Mouse (Mus musculus): ENCODE measurements around the gene Grpel1. TPM values are rescaled to one million over a fixed set of nuclear protein-coding genes. Genes with fewer than 3 reads are reported as not detected.

Grpel1 gene
- polyA plus RNA-seq, 1 experiment from 2014 or later, result 47.0 TPM

- H3K27me3 ChIP-seq, result no peaks in the 10 kb centered on the region
- no peak for TF ChIP-seq CTCF (IDR thresholded peaks at IDR 0.05)
- POLR2A ChIA-PET, result no interaction called here
- in situ Hi-C loops (cut with MboI; ENCODE audit: low pct_unique_long_range_greater_than_20kb), result no loop called here
- DNase-seq (ENCODE audit: low read depth, low spot score) (peak; percentile 72), ATAC-seq (peak; percentile 13)
- CTCF ChIA-PET, result interaction anchor here (1.0 to 7.3 kb wide), 5 partner anchors 14 to 278 kb away, joined by 3 to 114 read pairs (median 11); partner anchors contain the start of genes Ccdc96, Sorcs2 and Tada2b
Measured at GRCm38 (mm10) chr5:36461231-36461630, 3.6 kb upstream of the Grpel1 start.

DNA sequence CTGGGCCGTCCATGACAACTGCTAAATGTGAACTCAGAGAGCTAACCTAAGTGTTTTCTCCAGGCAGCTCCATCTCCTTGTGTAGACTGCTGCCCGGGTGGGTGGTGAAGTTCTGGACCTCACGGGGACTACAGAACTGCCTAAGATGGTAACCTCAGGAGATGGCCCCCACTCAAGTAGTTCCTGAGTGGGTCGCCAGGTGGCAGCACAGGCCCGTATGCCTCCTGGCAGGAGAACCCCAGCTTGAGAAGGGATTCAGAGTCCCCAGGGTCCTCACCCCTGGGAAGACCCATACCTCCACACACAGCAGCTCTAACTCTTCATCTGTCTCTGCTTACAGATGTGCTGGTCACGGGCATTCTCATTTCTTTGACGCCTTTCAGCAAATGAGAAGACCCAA, 2.0 kb upstream of the Grpel1 start:
- ChIA-PET CTCF (interaction anchor here (0.7 to 7.3 kb wide), 9 partner anchors 15 to 313 kb away, joined by 3 to 114 read pairs (median 4); partner anchors contain the start of genes Ccdc96 and Tada2b), POLR2A (interaction anchor here (0.6 kb wide), 1 partner anchor 1511 kb away, joined by 3 read pairs; no protein-coding TSS in a partner anchor)
- ATAC-seq, result no peak
- in situ Hi-C loops (cut with MboI; ENCODE audit: low pct_unique_long_range_greater_than_20kb), result no loop called here
- DNase-seq (ENCODE audit: low read depth, low spot score), result no peak
- H3K27me3 ChIP-seq, result no peaks in the 10 kb centered on the region
- TF ChIP-seq CTCF (IDR thresholded peaks at IDR 0.05), result peak; percentile 86

DNA sequence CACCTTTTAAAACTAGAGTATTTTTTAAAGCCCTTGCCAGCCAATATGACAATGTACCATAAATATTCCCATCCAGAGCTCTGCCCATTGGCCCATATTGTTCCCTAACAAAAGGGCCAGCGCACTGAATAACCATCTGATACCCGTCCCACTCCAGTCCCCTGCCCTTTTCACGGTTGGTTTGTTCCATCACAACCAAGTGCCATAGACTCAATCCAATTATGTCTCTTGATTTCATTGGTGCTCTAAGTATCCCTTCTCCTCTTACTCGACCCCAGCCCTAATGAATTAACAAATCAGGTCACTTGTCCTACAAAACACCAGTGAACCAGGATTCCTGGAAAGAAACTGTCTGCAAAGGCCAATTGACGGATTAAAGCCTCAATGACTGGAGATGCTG, 1.4 kb upstream of the Grpel1 start:
- ChIA-PET CTCF (interaction anchor here (1.2 to 7.3 kb wide), 10 partner anchors 15 to 430 kb away, joined by 3 to 114 read pairs (median 4); partner anchors contain the start of genes Ccdc96 and Tada2b), POLR2A (interaction anchor here (0.6 kb wide), 1 partner anchor 1511 kb away, joined by 3 read pairs; no protein-coding TSS in a partner anchor)
- H3K27me3 ChIP-seq, result no peaks in the 10 kb centered on the region
- TF ChIP-seq CTCF (IDR thresholded peaks at IDR 0.05), result no peak
- ATAC-seq (no peak), DNase-seq (ENCODE audit: low read depth, low spot score) (no peak)
- in situ Hi-C loops (cut with MboI; ENCODE audit: low pct_unique_long_range_greater_than_20kb), result no loop called here

GRCm38 (mm10) chr5:36465889-36466288, 1.1 kb downstream of the Grpel1 start:
- CTCF ChIA-PET, result interaction anchor here (1.7 to 7.3 kb wide), 2 partner anchors 12 to 278 kb away, joined by 3 to 114 read pairs; partner anchors contain the start of genes Ccdc96 and Tada2b
- POLR2A ChIA-PET, result interaction anchor here (0.9 to 1.6 kb wide), 3 partner anchors 15 to 36 kb away, joined by 3 to 7 read pairs (median 4); partner anchors contain the start of gene Tada2b
- ATAC-seq (no peak), DNase-seq (ENCODE audit: low read depth, low spot score) (no peak)
- in situ Hi-C loops (cut with MboI; ENCODE audit: low pct_unique_long_range_greater_than_20kb), result no loop called here
- TF ChIP-seq CTCF (IDR thresholded peaks at IDR 0.05), result no peak
- H3K27me3 ChIP-seq, result no peaks in the 10 kb centered on the region

DNA sequence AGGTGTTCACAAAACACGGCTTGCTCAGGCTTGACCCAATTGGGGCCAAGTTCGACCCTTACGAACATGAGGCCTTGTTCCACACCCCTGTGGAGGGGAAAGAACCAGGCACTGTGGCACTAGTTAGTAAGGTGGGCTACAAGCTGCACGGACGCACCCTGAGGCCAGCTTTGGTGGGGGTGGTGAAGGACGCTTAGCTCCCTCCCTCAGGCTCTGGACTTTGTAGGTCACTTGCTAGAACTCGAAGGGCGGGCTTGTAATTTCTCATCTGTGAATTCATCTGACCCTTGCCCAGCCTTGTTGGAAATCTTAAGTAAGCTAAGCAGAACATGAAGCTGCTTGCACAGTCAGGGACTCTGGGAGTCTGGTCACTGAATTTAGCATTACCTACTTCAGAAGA, 6.4 kb downstream of the Grpel1 start:
- no peak for DNase-seq (ENCODE audit: low read depth, low spot score)
- in situ Hi-C loops (cut with MboI; ENCODE audit: low pct_unique_long_range_greater_than_20kb), result no loop called here
- ChIA-PET POLR2A (interaction anchor here (0.5 to 1.7 kb wide), 2 partner anchors 10 to 356 kb away, joined by 6 read pairs; no protein-coding TSS in a partner anchor), CTCF (interaction anchor here (7.9 to 14.3 kb wide), 2 partner anchors 8 to 13 kb away, joined by 69 to 114 read pairs; partner anchors contain the start of genes Ccdc96, Grpel1 and Tada2b)
- TF ChIP-seq CTCF (IDR thresholded peaks at IDR 0.05), result no peak
- H3K27me3 ChIP-seq, result no peaks in the 10 kb centered on the region
- ATAC-seq, result no peak

DNA sequence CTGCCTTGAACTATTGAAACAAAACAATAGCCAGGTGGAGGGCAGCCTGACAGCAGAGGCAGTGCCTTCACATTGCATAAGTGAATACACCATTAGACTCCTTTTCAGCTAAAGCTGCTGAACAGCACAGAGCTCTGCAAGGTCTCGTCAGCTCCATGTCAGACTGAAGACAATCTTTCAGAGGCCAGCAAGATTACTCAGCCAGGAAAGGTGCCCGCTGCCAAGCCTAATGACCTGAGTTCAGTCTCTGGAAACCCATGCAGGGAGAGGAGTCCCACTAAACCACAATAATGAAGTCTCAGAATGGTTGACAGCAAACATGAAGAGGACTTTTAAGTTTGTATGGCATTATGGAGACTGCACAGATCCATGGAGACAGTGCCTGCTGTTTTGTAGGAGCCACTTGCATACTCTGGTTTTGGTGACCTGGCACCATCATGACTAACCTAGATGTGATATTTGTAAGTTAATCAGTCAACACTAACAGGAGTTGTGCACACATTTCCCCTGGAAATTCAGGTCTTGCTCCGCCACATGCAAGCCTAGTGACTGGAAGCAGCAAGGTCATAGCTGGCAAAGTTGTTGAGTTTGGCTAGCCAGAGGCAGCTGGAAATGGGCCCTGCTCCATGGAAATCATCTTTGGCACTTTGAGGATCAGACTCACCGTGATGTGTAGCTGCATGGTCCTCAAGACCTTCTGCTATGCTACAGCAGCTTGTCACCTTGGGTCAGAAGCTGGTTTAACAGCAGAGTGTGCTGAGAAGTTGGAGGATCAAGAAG, 8.3 kb downstream of the Grpel1 start:
- ATAC-seq, result no peak

GRCm38 (mm10) chr5:36474283-36474682, 9.5 kb downstream of the Grpel1 start:
- ChIA-PET CTCF (interaction anchor here (0.9 to 14.3 kb wide), 5 partner anchors 10 to 267 kb away, joined by 4 to 114 read pairs (median 5); partner anchors contain the start of genes Ccdc96, Grpel1 and Tada2b), POLR2A (interaction anchor here (1.6 to 1.7 kb wide), 2 partner anchors 9 to 14 kb away, joined by 3 to 8 read pairs; no protein-coding TSS in a partner anchor)
- peak; percentile 23 for ATAC-seq
- no peaks in the 10 kb centered on the region for H3K27me3 ChIP-seq
- in situ Hi-C loops (cut with MboI; ENCODE audit: low pct_unique_long_range_greater_than_20kb), result no loop called here
- TF ChIP-seq CTCF (IDR thresholded peaks at IDR 0.05), result peak; percentile 88
- no peak for DNase-seq (ENCODE audit: low read depth, low spot score)

More for the DNA sequence above, 8.3 kb downstream of the Grpel1 start:
- DNase-seq (ENCODE audit: low read depth, low spot score), result no peak
- POLR2A ChIA-PET, result interaction anchor here (1.6 to 1.7 kb wide), 3 partner anchors 8 to 15 kb away, joined by 3 to 8 read pairs (median 6); no protein-coding TSS in a partner anchor
- TF ChIP-seq CTCF (IDR thresholded peaks at IDR 0.05), result no peak
- in situ Hi-C loops (cut with MboI; ENCODE audit: low pct_unique_long_range_greater_than_20kb), result no loop called here
- CTCF ChIA-PET, result interaction anchor here (1.0 to 14.3 kb wide), 5 partner anchors 10 to 267 kb away, joined by 4 to 114 read pairs (median 6); partner anchors contain the start of genes Ccdc96, Grpel1 and Tada2b
- H3K27me3 ChIP-seq, result no peaks in the 10 kb centered on the region

DNA sequence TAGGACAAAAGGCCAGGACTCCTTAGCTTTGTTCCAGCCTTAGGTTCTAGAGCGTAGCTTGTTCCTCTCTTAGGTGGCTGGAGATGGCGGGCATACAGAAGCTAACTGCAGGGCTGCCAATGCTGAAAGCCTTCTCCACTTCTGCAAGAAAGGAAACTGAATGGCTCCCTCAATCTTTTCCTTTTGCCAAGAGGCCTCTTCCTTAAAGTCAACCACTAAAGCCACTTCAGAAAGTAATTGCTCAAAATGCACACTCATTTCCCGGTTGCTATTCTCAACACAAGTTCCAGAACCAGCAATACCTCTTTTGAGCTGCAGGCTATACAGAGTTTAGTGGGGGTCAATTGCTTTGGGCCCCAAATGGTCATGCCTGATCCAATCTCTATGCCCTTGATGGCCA, 12.7 kb downstream of the Grpel1 start:
- no peak for TF ChIP-seq CTCF (IDR thresholded peaks at IDR 0.05)
- ATAC-seq (no peak), DNase-seq (ENCODE audit: low read depth, low spot score) (no peak)
- ChIA-PET CTCF (interaction anchor here (1.4 to 14.3 kb wide), 2 partner anchors 9 to 14 kb away, joined by 3 to 114 read pairs; partner anchors contain the start of gene Grpel1), POLR2A (no interaction called here)
- in situ Hi-C loops (cut with MboI; ENCODE audit: low pct_unique_long_range_greater_than_20kb), result loop anchor here (5.0 to 25.0 kb wide), 2 partner anchors 265 to 860 kb away; partner anchors contain the start of genes Evc and Evc2
- H3K27me3 ChIP-seq, result no peaks in the 10 kb centered on the region

DNA sequence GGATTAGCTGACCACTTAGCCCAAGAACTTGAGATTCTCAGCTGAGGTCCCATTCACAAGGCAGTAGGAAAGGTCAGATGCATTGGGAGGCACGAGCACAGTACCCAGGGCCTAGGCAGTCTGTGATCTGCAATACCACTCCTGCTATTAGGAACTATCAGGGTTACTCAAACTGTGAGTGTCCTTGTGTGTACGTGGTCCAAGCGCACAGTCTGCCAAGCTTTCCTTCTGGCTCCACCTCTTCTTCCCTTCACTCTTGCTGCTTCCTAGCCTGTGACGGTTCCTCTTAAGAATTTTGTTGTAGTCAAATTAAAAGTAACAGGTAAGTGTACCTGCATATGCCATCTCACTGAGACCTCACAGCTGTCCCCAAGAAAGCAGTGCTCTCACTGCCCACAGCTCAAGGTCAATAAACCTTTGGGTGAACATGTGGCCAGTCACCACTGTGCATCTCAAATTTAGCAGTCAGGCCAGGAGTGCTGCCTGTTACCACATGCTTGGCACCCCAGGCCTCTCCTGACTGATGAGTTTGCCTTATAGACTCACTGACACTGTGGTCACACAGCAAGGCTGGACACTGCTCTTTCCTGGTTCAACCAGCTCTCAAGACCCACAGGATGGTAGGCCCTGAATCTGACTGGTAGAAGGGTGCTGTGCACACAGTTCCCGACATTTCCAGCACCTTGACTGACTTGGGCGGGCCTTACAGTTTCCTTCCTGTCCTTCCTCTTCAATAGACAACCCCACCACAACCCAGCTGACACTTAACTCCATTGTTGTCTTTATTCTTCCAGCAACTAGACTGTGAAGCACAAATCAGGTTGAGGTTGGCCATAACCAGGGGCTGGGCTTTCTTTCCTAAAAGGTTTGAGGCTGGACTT, 14.0 kb downstream of the Grpel1 start:
- in situ Hi-C loops (cut with MboI; ENCODE audit: low pct_unique_long_range_greater_than_20kb), result loop anchor here (5.0 to 25.0 kb wide), 2 partner anchors 264 to 859 kb away; partner anchors contain the start of genes Evc and Evc2
- ATAC-seq, result no peak
- ChIA-PET POLR2A (no interaction called here), CTCF (interaction anchor here (14.3 kb wide), 1 partner anchor 16 kb away, joined by 114 read pairs; the partner anchor contains the start of gene Grpel1)
- DNase-seq (ENCODE audit: low read depth, low spot score), result no peak
- no peaks in the 10 kb centered on the region for H3K27me3 ChIP-seq
- no peak for TF ChIP-seq CTCF (IDR thresholded peaks at IDR 0.05)

Data from Patski (cell line).